Mouse (Mus musculus) CH12.LX (cell line): Measurements from ENCODE around the gene Mfsd2a. TPM values are rescaled to one million over a fixed set of nuclear protein-coding genes. Genes with fewer than 3 reads are reported as not detected.

ENCODE experiments used
- DNase-seq: peaks from one replicate; pipeline ENCODE4 v3.0.0-alpha.2; 2013; ENCODE audit errors: extremely low read depth
- H3K27ac ChIP-seq: 2 replicates; pipeline ENCODE4 v1.5.1; 2012; ENCODE audit warnings: low read depth, mild to moderate bottlenecking, control low read depth, moderate library complexity; ENCODE audit not compliant: insufficient read depth
- H3K27me3 ChIP-seq: replicated peaks from 2 replicates; pipeline ENCODE3; 2012; ENCODE audit warnings: inconsistent platforms
- H3K36me3 ChIP-seq, 2 experiments: replicated peaks in 1 of 2; 2 replicates each; pipeline versions ENCODE3 to v1.6.1; 2012; ENCODE audit warnings: inconsistent platforms in 1 of 2, low read length in 1 of 2, mild to moderate bottlenecking in 1 of 2, mixed read lengths in 1 of 2, moderate library complexity in 1 of 2; ENCODE audit not compliant: control insufficient read depth in 1 of 2, insufficient read depth in 1 of 2
- H3K4me1 ChIP-seq, 2 experiments: 2 replicates each; pipeline ENCODE4 v1.6.1; 2012; ENCODE audit warnings: inconsistent platforms in 1 of 2, moderate library complexity in 1 of 2; ENCODE audit not compliant: insufficient read depth in 2 of 2, control insufficient read depth in 1 of 2
- H3K4me2 ChIP-seq: 2 replicates; pipeline ENCODE4 v1.6.1; 2012; ENCODE audit warnings: low read depth, mild to moderate bottlenecking, control low read depth; ENCODE audit not compliant: poor library complexity, insufficient read depth, severe bottlenecking
- H3K4me3 ChIP-seq, 3 experiments: fragments of 150-350 bp in 1 of 3; sonication (generic) in 1 of 3; replicated peaks in 1 of 3; 2 replicates each; pipeline versions ENCODE3 to v1.5.1; 2011 to 2012; ENCODE audit warnings: low read depth in 2 of 3, low read length in 2 of 3, mild to moderate bottlenecking in 2 of 3, moderate library complexity in 2 of 3, control low read depth in 1 of 3, improper control_type of control experiment in 1 of 3, inconsistent platforms in 1 of 3, mixed read lengths in 1 of 3; ENCODE audit not compliant: poor library complexity in 1 of 3
- H3K79me2 ChIP-seq: replicated peaks from 2 replicates; pipeline ENCODE4 v1.6.1; 2012; ENCODE audit warnings: mild to moderate bottlenecking, moderate library complexity; ENCODE audit not compliant: control insufficient read depth, poor library complexity, insufficient read depth, severe bottlenecking; ENCODE audit errors: extremely low read depth
- H3K9ac ChIP-seq: 2 replicates; pipeline ENCODE4 v1.6.1; 2012; ENCODE audit warnings: low read depth, mild to moderate bottlenecking, control low read depth, moderate library complexity; ENCODE audit not compliant: insufficient read depth
- H3K9me3 ChIP-seq: replicated peaks from 2 replicates; pipeline ENCODE3; 2012; ENCODE audit warnings: low read length, inconsistent platforms, mixed read lengths
- CHD2 ChIP-seq: IDR thresholded peaks from 2 replicates; pipeline ENCODE4 v1.6.1; 2011; ENCODE audit warnings: low read length, improper control_type of control experiment
- CTCF ChIP-seq, 2 experiments: IDR thresholded peaks in 1 of 2; conservative IDR thresholded peaks in 1 of 2; 2 replicates each; pipeline ENCODE4 v1.5.1; 2011 to 2012; ENCODE audit warnings: low read depth in 2 of 2, low read length in 2 of 2, improper control_type of control experiment in 1 of 2, inconsistent platforms in 1 of 2, mild to moderate bottlenecking in 1 of 2, moderate library complexity in 1 of 2
- EP300 ChIP-seq: IDR thresholded peaks from 2 replicates; pipeline ENCODE4 v1.6.1; 2011; ENCODE audit warnings: low read length, improper control_type of control experiment
- ETS1 ChIP-seq: conservative IDR thresholded peaks from 2 replicates; pipeline ENCODE4 v1.6.1; 2012; ENCODE audit warnings: low read depth, mild to moderate bottlenecking, inconsistent platforms, low read length, improper control_type of control experiment, moderate library complexity
- GABPA ChIP-seq: IDR thresholded peaks from 2 replicates; pipeline ENCODE4 v1.6.1; 2012; ENCODE audit warnings: low read depth, low read length, improper control_type of control experiment, inconsistent platforms; ENCODE audit not compliant: insufficient replicate concordance
- IRF4 ChIP-seq: IDR thresholded peaks from 2 replicates; pipeline ENCODE4 v1.6.1; 2014; ENCODE audit warnings: low read depth, mild to moderate bottlenecking, inconsistent platforms, low read length, improper control_type of control experiment
- JUND ChIP-seq: conservative IDR thresholded peaks from 2 replicates; pipeline ENCODE4 v1.6.1; 2011; ENCODE audit warnings: low read depth, low read length, improper control_type of control experiment
- MAFK ChIP-seq: IDR thresholded peaks from 2 replicates; pipeline ENCODE4 v1.6.1; 2011; ENCODE audit warnings: low read length, improper control_type of control experiment; ENCODE audit not compliant: insufficient replicate concordance
- MAX ChIP-seq: IDR thresholded peaks from 2 replicates; pipeline ENCODE4 v1.6.1; 2011; ENCODE audit warnings: low read length, improper control_type of control experiment
- NELFE ChIP-seq: IDR thresholded peaks from 2 replicates; pipeline ENCODE4 v1.6.1; 2011; ENCODE audit warnings: low read depth, low read length, improper control_type of control experiment
- POLR2A ChIP-seq: IDR thresholded peaks from 2 replicates; pipeline ENCODE4 v1.6.1; 2011; ENCODE audit warnings: low read depth, mild to moderate bottlenecking, improper control_type of control experiment, low read length
- RAD21 ChIP-seq: IDR thresholded peaks from 2 replicates; pipeline ENCODE4 v1.6.1; 2011; ENCODE audit warnings: low read depth, mild to moderate bottlenecking, low read length, improper control_type of control experiment, moderate library complexity
- RCOR1 ChIP-seq: conservative IDR thresholded peaks from 2 replicates; pipeline ENCODE4 v1.6.1; 2012; ENCODE audit warnings: low read depth, mild to moderate bottlenecking, inconsistent platforms, low read length, improper control_type of control experiment
- SMC3 ChIP-seq: IDR thresholded peaks from 2 replicates; pipeline ENCODE4 v1.6.1; 2011; ENCODE audit warnings: low read depth, low read length, improper control_type of control experiment
- TBP ChIP-seq: conservative IDR thresholded peaks from 2 replicates; pipeline ENCODE4 v1.6.1; 2011; ENCODE audit warnings: low read depth, low read length, improper control_type of control experiment
- TCF12 ChIP-seq: IDR thresholded peaks from 2 replicates; pipeline ENCODE4 v1.6.1; 2014; ENCODE audit warnings: low read depth, mild to moderate bottlenecking, inconsistent platforms, low read length, improper control_type of control experiment
- UBTF ChIP-seq: IDR thresholded peaks from 2 replicates; pipeline ENCODE4 v1.6.1; 2012; ENCODE audit warnings: low read depth, mild to moderate bottlenecking, inconsistent platforms, low read length, improper control_type of control experiment, moderate library complexity
- USF1 ChIP-seq: IDR thresholded peaks from 2 replicates; pipeline ENCODE4 v1.6.1; 2014; ENCODE audit warnings: low read depth, mild to moderate bottlenecking, inconsistent platforms, low read length, improper control_type of control experiment
- USF2 ChIP-seq: conservative IDR thresholded peaks from 2 replicates; pipeline ENCODE4 v1.6.1; 2011; ENCODE audit warnings: low read depth, low read length, improper control_type of control experiment
- ZC3H11A ChIP-seq: IDR thresholded peaks from 2 replicates; pipeline ENCODE4 v1.6.1; 2012; ENCODE audit warnings: low read depth, mild to moderate bottlenecking, inconsistent platforms, low read length, improper control_type of control experiment
- ZKSCAN1 ChIP-seq: IDR thresholded peaks from 2 replicates; pipeline ENCODE4 v1.6.1; 2012; ENCODE audit warnings: low read depth, inconsistent platforms, low read length, improper control_type of control experiment, borderline replicate concordance
- ZNF384 ChIP-seq: IDR thresholded peaks from 2 replicates; pipeline ENCODE4 v1.6.1; 2012; ENCODE audit warnings: low read depth, low read length, improper control_type of control experiment, inconsistent platforms
- dilution Hi-C: fragments of 300-500 bp; cut with MboI; formaldehyde crosslinking; loops from 2 replicates; pipeline ENCODE4 v1.14.3; 2020; ENCODE audit warnings: low sequenced_read_pairs; ENCODE audit not compliant: extremely low pct_unique_long_range_greater_than_20kb, extremely low pct_ligation_motif_present
- in situ Hi-C: fragments of 300-500 bp; cut with MboI; formaldehyde crosslinking; loops from 3 replicates; pipeline ENCODE4 v1.14.3; 2019; ENCODE audit warnings: low sequenced_read_pairs, low pct_ligation_motif_present, low pct_unique_long_range_greater_than_20kb, mixed read lengths
- polyA plus RNA-seq: library from polyadenylated mRNA; unstranded; fragments of >175 nt; gene quantifications from 2 replicates; pipeline ENCODE4 v1.2.1, GENCODE M21; 2012; ENCODE audit warnings: low read depth; ENCODE audit not compliant: insufficient read length
- total RNA-seq, 2 experiments: library from RNA; depleted of rRNA; stranded (reverse); fragments of 300-350 nt in 1 of 2; fragments of >200 nt in 1 of 2; gene quantifications; 2 replicates each; pipeline ENCODE4 v1.2.3; 2012 to 2014

Mfsd2a gene
- total and polyA plus RNA-seq, 3 experiments, result 17.3 to 18.3 (median 17.4) TPM

DNA sequence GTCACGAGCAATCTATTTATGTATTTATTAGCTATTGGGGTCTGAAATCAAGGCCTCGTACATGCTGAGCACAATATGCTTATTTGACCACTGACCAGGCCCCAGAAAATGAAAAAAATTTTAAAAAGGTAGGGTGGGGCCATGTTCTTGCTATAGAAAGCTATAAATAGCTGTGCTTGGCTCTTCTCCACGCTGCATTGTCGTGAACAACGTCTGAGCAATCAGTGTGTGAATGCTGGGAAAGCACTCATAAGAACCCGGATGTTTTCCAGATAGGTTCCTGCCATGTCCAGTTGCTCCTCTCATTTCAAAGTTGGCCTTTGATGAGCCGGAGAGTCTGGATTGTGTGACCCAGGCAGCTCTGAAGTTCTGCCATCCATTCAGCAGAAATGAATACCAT, 46.8 kb downstream of the Mfsd2a start:
- dilution Hi-C loops, result no loop called here
- no peaks in the 10 kb centered on the region for H3K36me3 ChIP-seq

DNA sequence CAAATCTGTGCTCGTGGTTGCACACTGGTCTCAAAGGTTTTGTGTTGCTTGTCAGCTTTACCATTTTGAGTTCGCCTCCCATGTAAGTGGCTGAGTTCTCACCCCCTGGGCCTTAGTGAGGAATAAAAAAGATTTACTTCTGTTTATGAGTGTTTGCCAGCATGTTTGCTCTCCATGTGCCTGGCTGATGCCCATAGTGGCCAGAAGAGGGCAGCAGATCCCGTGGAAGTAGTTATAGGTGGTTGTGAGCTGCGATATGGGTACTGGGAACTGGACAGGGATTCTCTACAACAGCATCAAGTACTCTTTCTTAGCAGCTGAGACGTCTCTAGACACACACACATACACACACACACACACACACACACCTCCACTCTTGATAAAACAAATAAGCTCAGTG, 48.4 kb downstream of the Mfsd2a start:
- H3K9me3 ChIP-seq, result peaks cover 18% of the 10 kb centered on the region
- no peaks in the 10 kb centered on the region for H3K27me3 ChIP-seq
- in situ Hi-C loops (loop anchor here (10.0 kb wide), 1 partner anchor 72 kb away; no protein-coding TSS in a partner anchor), dilution Hi-C loops (no loop called here)
- no peak overlapping the region for H3K27ac ChIP-seq
- TF ChIP-seq CTCF (conservative IDR thresholded peaks at IDR 0.05 in 1 of 2, IDR thresholded peaks at IDR 0.05 in 1 of 2; ENCODE audit: low read depth in 2 of 2, low read length in 2 of 2) (peak; percentile 23 to 55; a peak in 2 of 4 replicates), EP300 (no peak), RAD21 (peak; percentile 37), SMC3 (peak; percentile 40), MAX (no peak), ZC3H11A (no peak), ETS1 (no peak)
- H3K79me2 ChIP-seq, result no peaks in the 10 kb centered on the region
- H3K36me3 ChIP-seq, result no peaks in the 10 kb centered on the region
- no peak overlapping the region for H3K9ac ChIP-seq
- DNase-seq, result no peak
- H3K4me1 ChIP-seq, result no peaks in the 10 kb centered on the region
- no peak overlapping the region for H3K4me3 ChIP-seq
- H3K4me2 ChIP-seq, result no peak overlapping the region

More for the DNA sequence above, 46.8 kb downstream of the Mfsd2a start:
- TF ChIP-seq IRF4 (no peak), ETS1 (no peak), TBP (no peak), ZKSCAN1 (no peak), CHD2 (no peak), TCF12 (no peak), NELFE (no peak), JUND (no peak), MAFK (no peak), POLR2A (no peak), RAD21 (no peak), ZNF384 (no peak), UBTF (no peak), GABPA (no peak), USF1 (no peak), RCOR1 (no peak), USF2 (no peak)
- TF ChIP-seq, all 38 proteins: peak for 0
- no peaks in the 10 kb centered on the region for H3K79me2 ChIP-seq
- in situ Hi-C loops, result loop anchor here (10.0 kb wide), 1 partner anchor 71 kb away; no protein-coding TSS in a partner anchor
- no peaks in the 10 kb centered on the region for H3K27me3 ChIP-seq
- H3K4me2 ChIP-seq, result no peak overlapping the region
- no peak overlapping the region for H3K4me3 ChIP-seq
- no peaks in the 10 kb centered on the region for H3K4me1 ChIP-seq
- peaks cover 17% of the 10 kb centered on the region for H3K9me3 ChIP-seq
- H3K27ac ChIP-seq, result no peak overlapping the region
- DNase-seq, result no peak
- H3K9ac ChIP-seq, result no peak overlapping the region
